Mouse (Mus musculus) midbrain, embryonic 12.5 days (tissue): Measurements from ENCODE around the gene Stk4. TPM values are rescaled to one million over a fixed set of nuclear protein-coding genes. Genes with fewer than 3 reads are reported as not detected.

Experiments used
- polyA plus RNA-seq: library from polyadenylated mRNA; unstranded; fragments of >200 nt; fragmentation: Nextera tagmentation; extraction: Ambion mirVana; gene quantifications from 2 replicates; pipeline ENCODE4 v1.2.1, GENCODE M21; 2016

Gene Stk4
- polyA plus RNA-seq, 1 experiment from 2014 or later = 39.6 TPM

Other genes with a start within 250 kb of the Stk4 start
- 0.33 TPM in 1 of 2 replicates, not detected in the other for gene Ccn5, start 249.5 kb upstream of the Stk4 start, polyA plus RNA-seq
- gene Kcnk15, start 216.7 kb upstream of the Stk4 start, polyA plus RNA-seq = not detected in 2 replicates
- 4.4 and 5.8 TPM in 2 replicates for gene Rims4, start 151.6 kb upstream of the Stk4 start, polyA plus RNA-seq
- gene Ywhab, start 75.4 kb upstream of the Stk4 start, polyA plus RNA-seq = 341 and 352 TPM in 2 replicates
- 0.64 and 1.2 TPM in 2 replicates for gene Pabpc1l, start 44.9 kb upstream of the Stk4 start, polyA plus RNA-seq
- gene Tomm34, start 847 bp downstream of the Stk4 start, polyA plus RNA-seq = 45.1 and 47.0 TPM in 2 replicates
- gene Kcns1, start 100.8 kb downstream of the Stk4 start, polyA plus RNA-seq = 0.16 and 0.31 TPM in 2 replicates
- gene Wfdc5, start 112.4 kb downstream of the Stk4 start, polyA plus RNA-seq = not detected in 2 replicates
- not detected in 2 replicates for gene Wfdc12, start 120.3 kb downstream of the Stk4 start, polyA plus RNA-seq
- not detected in 2 replicates for gene Wfdc15a, start 129.8 kb downstream of the Stk4 start, polyA plus RNA-seq
- not detected in 2 replicates for gene Wfdc15b, start 151.3 kb downstream of the Stk4 start, polyA plus RNA-seq
- not detected in 2 replicates for gene Svs2, start 168.1 kb downstream of the Stk4 start, polyA plus RNA-seq
- gene Svs3b, start 186.3 kb downstream of the Stk4 start, polyA plus RNA-seq = not detected in 2 replicates
- gene Svs4, start 208.1 kb downstream of the Stk4 start, polyA plus RNA-seq = not detected in 2 replicates
- not detected in 2 replicates for gene Svs3a, start 218.9 kb downstream of the Stk4 start, polyA plus RNA-seq
- gene Svs6, start 246.4 kb downstream of the Stk4 start, polyA plus RNA-seq = not detected in 2 replicates